Mouse (Mus musculus) neural tube, embryonic 14.5 days (tissue): ENCODE data around the gene Slc22a28. TPM values are rescaled to one million over a fixed set of nuclear protein-coding genes. Genes with fewer than 3 reads are reported as not detected.
"Not testable (repeated sequence)": the region's sequence is repeated elsewhere in the genome, so short reads cannot be mapped to it uniquely, and the experiment has no call there.

ENCODE experiments used
- ATAC-seq: fragments of 200-750 bp; cut with Nextera tagmentation; 2 replicates; pipeline ENCODE4 v1.8.0; 2017; ENCODE audit warnings: low read depth, mild to moderate bottlenecking, moderate TSS enrichment, moderate library complexity
- H3K27ac ChIP-seq: fragments of 300-500 bp; sonication (generic); 2 replicates; pipeline ENCODE4 v1.5.1; 2014; ENCODE audit warnings: low read depth, mild to moderate bottlenecking, control low read depth, low read length, moderate library complexity, mixed read lengths
- H3K27me3 ChIP-seq: fragments of 300-500 bp; sonication (generic); 2 replicates; pipeline ENCODE4 v1.6.1; 2014; ENCODE audit warnings: low read length; ENCODE audit not compliant: control insufficient read depth, insufficient read depth
- H3K36me3 ChIP-seq: fragments of 300-500 bp; sonication (generic); 2 replicates; pipeline ENCODE4 v1.6.1; 2014; ENCODE audit warnings: low read length, mixed read lengths; ENCODE audit not compliant: control insufficient read depth, insufficient read depth
- H3K4me1 ChIP-seq: fragments of 300-500 bp; sonication (generic); 2 replicates; pipeline ENCODE4 v1.6.1; 2014; ENCODE audit warnings: low read length; ENCODE audit not compliant: control insufficient read depth, insufficient read depth
- H3K4me2 ChIP-seq: fragments of 300-500 bp; sonication (generic); 2 replicates; pipeline ENCODE4 v1.6.1; 2014; ENCODE audit warnings: mild to moderate bottlenecking, low read depth, low read length, control low read depth
- H3K4me3 ChIP-seq: fragments of 300-500 bp; sonication (generic); 2 replicates; pipeline ENCODE4 v1.5.1; 2014; ENCODE audit warnings: low read depth, low read length, control low read depth, mixed read lengths
- H3K9ac ChIP-seq: fragments of 300-500 bp; sonication (generic); replicated peaks from 2 replicates; pipeline ENCODE4 v1.6.1; 2014; ENCODE audit warnings: low read depth, mild to moderate bottlenecking, control low read depth, low read length, mixed read lengths
- H3K9me3 ChIP-seq: fragments of 300-500 bp; sonication (generic); 2 replicates; pipeline ENCODE4 v1.6.1; 2016; ENCODE audit warnings: low read length; ENCODE audit not compliant: control insufficient read depth
- WGBS: fragments of 180-500 bp; shearing (Covaris S2); extraction: QIAGEN DNeasy Blood & Tissue Kit; methylation state at CpG from one replicate; pipeline ENCODE4 v1.1.7; 2014; 5-methylcytosine and 5-hydroxymethylcytosine counted together
- polyA plus RNA-seq: library from polyadenylated mRNA; unstranded; fragments of >200 nt; fragmentation: Nextera tagmentation; extraction: Ambion mirVana; gene quantifications from 2 replicates; pipeline ENCODE4 v1.2.1, GENCODE M21; 2014

Gene Slc22a28
- not detected in 2 replicates for polyA plus RNA-seq

DNA sequence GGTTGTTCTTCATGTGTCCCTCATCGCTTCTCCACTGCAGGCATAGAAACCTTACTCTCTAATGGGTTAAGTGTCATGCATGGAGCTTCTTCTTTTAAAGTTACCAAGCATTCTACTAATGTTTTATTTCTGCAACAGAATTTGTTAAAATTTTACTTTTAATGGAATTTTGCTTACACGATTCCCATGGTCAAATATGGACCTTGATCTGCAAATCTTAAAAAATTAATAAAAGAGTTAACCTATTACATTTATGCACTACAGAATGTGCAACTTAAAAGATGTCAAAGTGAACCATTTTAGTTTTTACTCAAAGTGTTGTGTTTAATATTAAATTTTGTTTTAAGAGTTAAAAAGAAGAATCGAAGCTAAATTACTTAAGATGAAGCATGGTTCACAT, at the start of gene Slc22a28:
Gene Slc22a28, minus strand, starts transcription at position 102 of the 400 bp plus-strand sequence.
- not testable (repeated sequence) for H3K4me3 ChIP-seq, H3K27me3 ChIP-seq, H3K9me3 ChIP-seq, H3K4me1 ChIP-seq, H3K27ac ChIP-seq, H3K9ac ChIP-seq, H3K36me3 ChIP-seq, H3K4me2 ChIP-seq, ATAC-seq
- WGBS: 91% methylated on average over 2 of the region's 3 CpGs

GRCm38 (mm10) chr19:8148787-8149523, 17.2 kb upstream of the Slc22a28 start:
- H3K4me1 ChIP-seq: no peaks in the 10 kb centered on the region
- no peak overlapping the region for H3K27ac ChIP-seq
- no peak overlapping the region for H3K4me3 ChIP-seq
- no peak overlapping the region for H3K9ac ChIP-seq
- 50% methylated on average over 2 of the region's 2 CpGs for WGBS
- no peaks in the 10 kb centered on the region for H3K27me3 ChIP-seq
- H3K36me3 ChIP-seq: no peaks in the 10 kb centered on the region
- peaks cover 4% of the 10 kb centered on the region for H3K9me3 ChIP-seq
- no peak overlapping the region for H3K4me2 ChIP-seq
- no peak for ATAC-seq

DNA sequence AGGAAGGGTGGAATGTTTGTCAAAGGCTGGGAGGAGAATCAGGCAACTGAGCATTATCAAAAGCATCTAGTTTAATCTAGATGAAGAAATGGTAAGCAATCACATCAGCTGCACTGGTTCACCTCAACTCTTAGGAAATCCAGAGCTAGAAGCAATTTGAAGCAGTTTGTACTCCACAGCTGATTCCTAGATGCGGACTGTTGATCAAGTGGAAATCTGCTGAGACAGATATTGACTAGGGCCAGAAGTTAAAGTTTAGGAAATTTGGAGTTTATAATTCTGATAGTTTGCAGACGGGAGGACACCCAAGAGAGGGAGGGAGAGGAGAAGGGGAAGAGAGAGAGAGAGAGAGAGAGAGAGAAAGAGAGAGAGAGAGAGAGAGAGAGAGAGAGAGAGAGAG, 10.9 kb upstream of the Slc22a28 start:
- ATAC-seq, H3K4me1 ChIP-seq, H3K27me3 ChIP-seq, H3K4me3 ChIP-seq, H3K27ac ChIP-seq, H3K4me2 ChIP-seq, H3K9ac ChIP-seq, H3K36me3 ChIP-seq, H3K9me3 ChIP-seq: not testable (repeated sequence)
- 76% methylated on average over 2 of the region's 2 CpGs for WGBS

DNA sequence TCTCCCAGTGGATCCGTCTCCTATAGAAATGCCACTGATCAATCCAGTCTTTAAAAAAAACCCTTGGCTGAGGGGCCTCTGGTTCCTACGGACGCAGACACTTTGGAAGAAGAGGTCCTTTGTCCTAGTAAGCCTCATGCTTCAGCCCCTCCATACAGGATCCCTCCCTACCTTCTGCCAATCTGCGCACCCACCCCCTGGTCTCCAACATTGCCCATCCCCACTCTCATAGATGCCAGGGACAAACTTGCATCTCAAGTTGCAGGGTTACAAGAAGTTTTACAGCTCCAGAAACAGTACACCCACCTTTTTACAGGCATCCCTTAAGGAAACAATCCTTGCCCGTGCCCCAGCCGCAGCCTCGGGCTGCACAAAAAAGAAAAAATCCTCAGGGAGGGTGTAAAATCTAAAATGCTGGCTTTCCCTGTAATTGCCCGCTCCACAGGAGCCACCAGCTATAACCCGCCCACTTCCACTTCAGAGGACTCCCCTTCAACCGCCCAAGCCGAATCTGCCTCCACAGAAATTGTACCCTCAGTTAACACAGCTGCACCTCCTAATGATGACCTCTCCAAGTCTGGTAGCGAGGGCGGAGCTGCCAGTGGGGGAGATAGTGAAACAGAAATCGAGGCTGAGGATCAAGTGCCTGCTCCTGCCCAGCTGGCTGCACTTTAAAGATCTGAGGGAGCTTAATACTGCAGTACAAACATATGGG, 2.5 kb upstream of the Slc22a28 start:
- H3K4me1 ChIP-seq, H3K36me3 ChIP-seq, H3K9me3 ChIP-seq, H3K4me3 ChIP-seq, H3K9ac ChIP-seq, H3K27me3 ChIP-seq, H3K4me2 ChIP-seq, ATAC-seq, H3K27ac ChIP-seq: not testable (repeated sequence)
- WGBS: 49% methylated on average over 14 of the region's 14 CpGs

- Histone ChIP-seq H3K4me1 (no peaks in the 10 kb centered on the region), H3K36me3 (no peaks in the 10 kb centered on the region), H3K4me3 (no peak overlapping the region), H3K9me3 (no peaks in the 10 kb centered on the region; the same call in 1 of the 2 replicates), H3K27me3 (no peaks in the 10 kb centered on the region), H3K27ac (no peak overlapping the region), H3K4me2 (no peak overlapping the region), H3K9ac (no peak overlapping the region)
- 90% methylated on average over 13 of the region's 13 CpGs for WGBS
- no peak for ATAC-seq
Observed at GRCm38 (mm10) chr19:8019904-8020349, 111.9 kb downstream of the Slc22a28 start.

DNA sequence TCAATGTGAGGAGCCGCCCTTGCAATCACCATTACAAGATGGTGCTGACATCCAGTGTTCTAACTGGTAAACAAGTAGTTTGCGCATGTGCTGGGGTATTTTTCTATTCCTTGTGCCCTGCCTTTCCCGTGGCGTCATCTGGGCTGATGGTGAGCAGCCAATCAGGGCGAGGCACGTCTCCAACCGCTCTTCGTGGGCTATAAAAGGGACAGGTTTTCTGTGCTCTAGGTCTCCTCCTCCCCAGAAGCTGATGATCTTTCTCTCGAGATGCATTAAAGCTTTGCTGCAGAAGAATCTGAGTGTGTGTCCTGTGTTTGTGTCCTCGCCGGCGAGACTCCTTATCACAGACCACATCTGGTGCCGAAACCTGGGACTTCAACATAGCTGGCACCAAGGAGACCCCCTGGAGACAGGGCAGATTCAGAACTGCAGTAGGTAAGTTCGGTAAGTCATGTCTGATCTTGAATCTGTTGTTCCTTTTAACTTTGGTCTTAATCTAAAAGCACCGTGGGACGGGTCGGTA, 112.4 kb downstream of the Slc22a28 start:
- not testable (repeated sequence) for H3K4me1 ChIP-seq, ATAC-seq, H3K27me3 ChIP-seq, H3K4me2 ChIP-seq, H3K4me3 ChIP-seq, H3K36me3 ChIP-seq, H3K9ac ChIP-seq, H3K9me3 ChIP-seq, H3K27ac ChIP-seq
- WGBS: 89% methylated on average over 17 of the region's 17 CpGs

GRCm38 (mm10) chr19:8018535-8018934, 113.2 kb downstream of the Slc22a28 start:
- H3K36me3 ChIP-seq, H3K9me3 ChIP-seq, H3K27me3 ChIP-seq, ATAC-seq, H3K9ac ChIP-seq, H3K4me2 ChIP-seq, H3K4me3 ChIP-seq, H3K27ac ChIP-seq, H3K4me1 ChIP-seq: not testable (repeated sequence)
- WGBS: 88% methylated on average over 9 of the region's 9 CpGs
